Mouse (Mus musculus): Measurements from ENCODE around the gene Cd44. TPM values are rescaled to one million over a fixed set of nuclear protein-coding genes. Genes with fewer than 3 reads are reported as not detected.

Cd44 gene
- polyA plus RNA-seq, 1 experiment from 2014 or later: 25.9 TPM

DNA sequence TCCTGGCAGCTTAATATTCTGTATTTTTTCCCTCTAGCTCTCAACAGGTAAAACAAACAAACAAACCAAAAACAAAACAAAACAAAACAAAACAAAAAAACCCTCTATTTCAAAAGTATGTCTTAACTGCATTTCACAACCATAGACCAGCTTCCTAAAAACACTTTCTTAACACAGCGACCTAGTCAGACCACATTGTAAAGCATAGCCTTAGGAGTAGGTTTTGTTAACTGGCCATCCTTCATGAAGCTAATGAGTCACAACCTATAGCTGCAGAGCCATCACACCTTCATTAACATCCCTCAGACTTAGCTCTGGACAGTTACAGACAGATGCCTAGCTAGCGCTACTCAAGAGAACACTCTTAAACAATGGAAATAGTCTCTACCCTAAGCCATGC lies 37.9 kb downstream of the Cd44 start:
- no peak for DNase-seq (ENCODE audit: low spot score)
- no peak for ATAC-seq (replicated peaks; ENCODE audit: low FRiP score)
- Histone ChIP-seq H3K4me3 (ENCODE audit: low read depth, low read length) (no peak overlapping the region), H3K4me2 (no peak overlapping the region), H3K27me3 (replicated peaks; ENCODE audit: control insufficient read depth, insufficient read depth, low read length) (no peaks in the 10 kb centered on the region), H3K36me3 (ENCODE audit: control insufficient read depth, insufficient read depth, low read length) (no peaks in the 10 kb centered on the region; the same call in 1 of the 2 replicates), H3K27ac (ENCODE audit: low read depth, low read length) (no peak overlapping the region), H3K9ac (ENCODE audit: low read depth, low read length) (no peak overlapping the region), H3K4me1 (replicated peaks; ENCODE audit: control insufficient read depth, insufficient read depth, low read length) (peaks cover 24% of the 10 kb centered on the region), H3K9me3 (ENCODE audit: control insufficient read depth, low read length) (no peaks in the 10 kb centered on the region)
- 88% methylated on average over 2 of the region's 2 CpGs for WGBS

DNA sequence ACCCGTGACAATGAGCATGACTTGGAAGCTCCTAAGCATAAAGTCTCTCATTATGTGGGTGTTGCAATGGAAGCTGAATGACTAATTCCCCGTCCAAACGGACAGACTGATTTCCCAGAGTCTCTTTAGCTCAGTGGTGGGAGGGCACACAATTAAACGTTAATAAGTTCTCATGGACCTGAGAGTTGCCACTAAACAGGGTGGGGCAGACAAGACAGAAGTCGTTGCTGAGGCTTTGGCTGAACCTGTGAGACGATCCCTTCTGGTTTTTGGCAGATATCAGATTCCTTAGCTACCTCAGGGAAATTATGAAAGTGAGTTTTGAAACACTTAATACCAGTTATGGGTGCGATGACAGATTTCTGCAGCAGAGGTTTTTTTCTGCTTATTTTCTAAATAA lies 38.8 kb downstream of the Cd44 start:
- H3K27ac ChIP-seq (ENCODE audit: low read depth, low read length): no peak overlapping the region
- H3K36me3 ChIP-seq (ENCODE audit: control insufficient read depth, insufficient read depth, low read length): no peaks in the 10 kb centered on the region; the same call in 1 of the 2 replicates
- no peaks in the 10 kb centered on the region for H3K9me3 ChIP-seq (ENCODE audit: control insufficient read depth, low read length)
- 76% methylated on average over 7 of the region's 7 CpGs for WGBS
- peaks cover 21% of the 10 kb centered on the region for H3K4me1 ChIP-seq (replicated peaks; ENCODE audit: control insufficient read depth, insufficient read depth, low read length)
- ATAC-seq (replicated peaks; ENCODE audit: low FRiP score) (no peak), DNase-seq (ENCODE audit: low spot score) (no peak)
- no peak overlapping the region for H3K4me2 ChIP-seq
- H3K4me3 ChIP-seq (ENCODE audit: low read depth, low read length): no peak overlapping the region
- no peak overlapping the region for H3K9ac ChIP-seq (ENCODE audit: low read depth, low read length)
- H3K27me3 ChIP-seq (replicated peaks; ENCODE audit: control insufficient read depth, insufficient read depth, low read length): no peaks in the 10 kb centered on the region

DNA sequence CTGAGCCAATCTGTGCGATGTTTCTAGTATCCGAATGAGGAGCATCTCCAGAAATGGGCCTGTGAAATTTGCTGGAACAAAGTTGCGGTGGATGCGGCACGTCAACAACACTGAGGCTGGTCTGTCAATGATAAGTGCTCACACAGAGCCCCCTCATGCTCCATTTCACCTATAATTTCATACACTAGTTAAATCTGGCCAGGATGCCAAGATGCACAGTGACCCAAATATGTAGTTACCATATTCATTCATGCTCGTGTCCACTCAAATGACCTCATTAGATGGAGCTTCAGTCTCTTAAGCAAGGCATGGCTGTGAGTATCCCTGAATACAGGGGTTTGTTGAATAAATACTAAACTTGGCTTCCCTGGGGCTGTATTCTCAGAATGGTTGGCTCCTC lies 43.2 kb downstream of the Cd44 start:
- 91% methylated on average over 6 of the region's 6 CpGs for WGBS
- H3K4me2 ChIP-seq: no peak overlapping the region
- no peaks in the 10 kb centered on the region for H3K9me3 ChIP-seq (ENCODE audit: control insufficient read depth, low read length)
- H3K9ac ChIP-seq (ENCODE audit: low read depth, low read length): no peak overlapping the region
- H3K27me3 ChIP-seq (replicated peaks; ENCODE audit: control insufficient read depth, insufficient read depth, low read length): no peaks in the 10 kb centered on the region
- ATAC-seq (replicated peaks; ENCODE audit: low FRiP score) (no peak), DNase-seq (ENCODE audit: low spot score) (no peak)
- H3K4me1 ChIP-seq (replicated peaks; ENCODE audit: control insufficient read depth, insufficient read depth, low read length): no peaks in the 10 kb centered on the region
- H3K4me3 ChIP-seq (ENCODE audit: low read depth, low read length): no peak overlapping the region
- H3K27ac ChIP-seq (ENCODE audit: low read depth, low read length): no peak overlapping the region
- H3K36me3 ChIP-seq (ENCODE audit: control insufficient read depth, insufficient read depth, low read length): no peaks in the 10 kb centered on the region

DNA sequence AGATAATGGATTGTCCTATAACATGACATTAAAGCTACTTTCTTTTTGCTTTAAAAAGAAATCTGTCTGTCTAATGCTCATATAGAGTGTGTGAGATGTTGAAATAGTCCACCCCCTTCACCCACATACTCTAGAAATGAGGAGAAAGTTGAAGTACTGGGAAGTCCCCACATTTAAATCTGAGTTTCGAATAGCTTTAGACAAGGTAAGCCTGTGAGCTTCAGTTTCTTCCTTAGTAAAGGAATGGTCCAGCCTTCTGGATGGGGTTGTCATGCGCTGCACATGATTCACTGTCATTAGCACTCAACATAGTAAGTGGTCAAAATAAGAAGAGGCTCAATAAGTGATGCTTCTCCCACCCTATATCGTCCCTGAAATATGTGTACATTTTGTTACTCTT lies 48.2 kb downstream of the Cd44 start:
- Histone ChIP-seq H3K36me3 (ENCODE audit: control insufficient read depth, insufficient read depth, low read length) (no peaks in the 10 kb centered on the region; the same call in 1 of the 2 replicates), H3K4me2 (no peak overlapping the region), H3K4me1 (replicated peaks; ENCODE audit: control insufficient read depth, insufficient read depth, low read length) (0 out of 2 replicates have a peak, but pooled peaks cover 2% of the 10 kb centered on the region), H3K27me3 (replicated peaks; ENCODE audit: control insufficient read depth, insufficient read depth, low read length) (no peaks in the 10 kb centered on the region), H3K27ac (ENCODE audit: low read depth, low read length) (no peak overlapping the region), H3K4me3 (ENCODE audit: low read depth, low read length) (no peak overlapping the region), H3K9me3 (ENCODE audit: control insufficient read depth, low read length) (no peaks in the 10 kb centered on the region), H3K9ac (ENCODE audit: low read depth, low read length) (no peak overlapping the region)
- DNase-seq (ENCODE audit: low spot score) (no peak), ATAC-seq (replicated peaks; ENCODE audit: low FRiP score) (no peak)
- 93% methylated on average over 3 of the region's 3 CpGs for WGBS

DNA sequence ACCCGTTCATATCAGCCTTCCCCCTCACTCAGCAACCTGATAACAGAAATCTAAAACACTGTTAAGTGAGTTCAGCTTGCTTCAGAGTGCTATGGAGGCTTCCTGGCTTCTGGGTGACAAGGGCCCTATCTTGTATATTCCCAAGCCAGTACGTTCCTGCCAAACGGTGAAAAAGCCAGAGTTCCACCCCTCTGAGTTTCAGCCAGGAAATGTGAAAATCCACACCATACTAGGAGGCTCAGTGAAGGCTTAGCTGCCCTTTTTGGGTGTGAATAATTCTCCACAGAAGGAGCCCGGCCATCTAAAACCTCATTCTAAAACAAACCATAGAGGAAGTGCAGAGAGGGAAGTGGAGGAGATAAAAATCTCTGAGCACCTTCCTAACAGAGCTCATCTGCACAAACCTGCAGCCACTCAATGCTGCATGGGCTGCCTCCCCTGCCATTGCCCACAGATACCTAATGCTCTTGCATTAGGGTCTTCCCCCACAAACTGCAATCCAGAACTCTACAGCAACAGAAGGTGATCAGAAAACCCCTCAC lies 49.5 kb downstream of the Cd44 start:
- WGBS: 42% methylated on average over 4 of the region's 4 CpGs
- H3K9me3 ChIP-seq (ENCODE audit: control insufficient read depth, low read length): no peaks in the 10 kb centered on the region
- H3K27me3 ChIP-seq (replicated peaks; ENCODE audit: control insufficient read depth, insufficient read depth, low read length): no peaks in the 10 kb centered on the region
- no peak for DNase-seq (ENCODE audit: low spot score)
- no peak overlapping the region for H3K4me2 ChIP-seq
- H3K27ac ChIP-seq (ENCODE audit: low read depth, low read length): no peak overlapping the region
- H3K4me3 ChIP-seq (ENCODE audit: low read depth, low read length): no peak overlapping the region
- 0 out of 2 replicates have a peak, but pooled peaks cover 2% of the 10 kb centered on the region for H3K4me1 ChIP-seq (replicated peaks; ENCODE audit: control insufficient read depth, insufficient read depth, low read length)
- H3K36me3 ChIP-seq (ENCODE audit: control insufficient read depth, insufficient read depth, low read length): no peaks in the 10 kb centered on the region; the same call in 1 of the 2 replicates
- no peak for ATAC-seq (replicated peaks; ENCODE audit: low FRiP score)
- H3K9ac ChIP-seq (ENCODE audit: low read depth, low read length): no peak overlapping the region

DNA sequence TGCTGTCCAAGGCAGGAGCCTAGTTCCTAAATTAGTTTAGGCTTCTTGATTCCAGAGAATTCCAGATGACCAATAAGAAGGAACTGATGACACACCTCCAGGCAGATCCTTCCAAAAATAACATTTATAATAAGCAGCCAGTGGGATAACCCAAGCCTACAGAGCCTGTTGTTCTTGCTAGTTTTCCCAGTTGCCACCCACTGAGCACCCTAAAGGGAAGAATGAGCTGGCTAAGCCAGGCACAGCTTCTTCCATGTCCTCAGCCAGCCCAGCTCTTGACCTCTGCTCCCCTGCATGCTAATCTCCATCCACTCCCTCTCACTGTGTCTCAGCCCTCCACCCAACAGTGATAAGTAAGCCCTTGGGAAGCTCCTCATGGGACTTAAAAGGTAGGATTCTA lies 51.4 kb downstream of the Cd44 start:
- Histone ChIP-seq H3K9me3 (ENCODE audit: control insufficient read depth, low read length) (no peaks in the 10 kb centered on the region), H3K4me3 (ENCODE audit: low read depth, low read length) (no peak overlapping the region), H3K36me3 (ENCODE audit: control insufficient read depth, insufficient read depth, low read length) (no peaks in the 10 kb centered on the region; the same call in 1 of the 2 replicates), H3K27ac (ENCODE audit: low read depth, low read length) (no peak overlapping the region), H3K27me3 (replicated peaks; ENCODE audit: control insufficient read depth, insufficient read depth, low read length) (no peaks in the 10 kb centered on the region), H3K4me2 (no peak overlapping the region), H3K4me1 (replicated peaks; ENCODE audit: control insufficient read depth, insufficient read depth, low read length) (0 out of 2 replicates have a peak, but pooled peaks cover 2% of the 10 kb centered on the region), H3K9ac (ENCODE audit: low read depth, low read length) (no peak overlapping the region)
- ATAC-seq (replicated peaks; ENCODE audit: low FRiP score): no peak
- DNase-seq (ENCODE audit: low spot score): no peak

DNA sequence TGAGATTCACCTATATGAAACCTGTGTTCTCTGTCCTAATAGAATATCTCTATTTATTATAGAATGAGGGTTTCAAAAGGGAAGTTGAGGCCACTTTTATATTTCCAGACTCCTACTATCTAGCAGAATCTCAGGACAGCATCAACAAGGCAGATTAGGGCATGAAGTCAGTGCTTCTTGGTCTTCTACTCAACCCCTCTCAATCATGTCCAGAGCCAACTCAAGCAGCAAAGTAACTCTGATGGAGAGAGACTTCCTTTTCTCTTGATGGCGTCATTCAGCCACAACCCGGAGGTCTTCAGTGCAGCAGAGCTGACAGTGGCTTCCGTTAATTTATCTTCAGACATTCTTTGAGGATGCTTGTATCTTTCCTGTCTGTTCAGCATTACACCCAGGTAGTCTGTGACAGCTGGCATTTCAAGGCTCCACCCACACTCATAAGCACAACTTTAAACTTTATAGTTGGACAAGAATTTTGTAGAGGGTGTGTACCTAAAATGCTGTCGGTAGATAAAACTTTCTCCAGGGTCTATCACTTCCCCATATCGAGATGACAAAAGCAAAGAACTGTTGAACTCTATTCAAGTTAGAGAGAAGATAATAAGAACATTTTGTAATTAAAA lies 52.5 kb downstream of the Cd44 start:
- Histone ChIP-seq H3K4me3 (ENCODE audit: low read depth, low read length) (no peak overlapping the region), H3K36me3 (ENCODE audit: control insufficient read depth, insufficient read depth, low read length) (no peaks in the 10 kb centered on the region; the same call in 1 of the 2 replicates), H3K9ac (ENCODE audit: low read depth, low read length) (no peak overlapping the region), H3K4me1 (replicated peaks; ENCODE audit: control insufficient read depth, insufficient read depth, low read length) (0 out of 2 replicates have a peak, but pooled peaks cover 2% of the 10 kb centered on the region), H3K27ac (ENCODE audit: low read depth, low read length) (no peak overlapping the region), H3K4me2 (no peak overlapping the region), H3K9me3 (ENCODE audit: control insufficient read depth, low read length) (no peaks in the 10 kb centered on the region), H3K27me3 (replicated peaks; ENCODE audit: control insufficient read depth, insufficient read depth, low read length) (no peaks in the 10 kb centered on the region)
- ATAC-seq (replicated peaks; ENCODE audit: low FRiP score) (no peak), DNase-seq (ENCODE audit: low spot score) (no peak)
- 59% methylated on average over 5 of the region's 5 CpGs for WGBS

DNA sequence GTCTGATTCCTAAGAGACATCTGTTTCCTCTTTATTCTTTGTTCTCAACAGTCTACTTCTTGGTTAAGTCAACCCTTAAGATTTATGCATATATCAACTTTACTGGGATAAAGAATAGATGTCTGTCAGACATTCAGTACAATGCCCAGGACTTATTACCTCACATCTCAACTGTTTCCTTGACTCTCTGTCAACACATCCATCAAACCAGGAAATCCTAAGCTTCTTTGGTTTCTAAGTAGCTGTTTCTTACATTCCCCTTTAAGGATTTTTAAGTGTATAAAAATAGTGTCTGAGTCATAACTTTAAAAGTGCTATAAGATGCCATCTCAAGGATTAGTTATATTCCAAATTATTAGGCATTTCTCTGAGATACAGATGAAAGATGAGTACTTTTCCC lies 60.2 kb downstream of the Cd44 start:
- Histone ChIP-seq H3K4me2 (no peak overlapping the region), H3K27me3 (replicated peaks; ENCODE audit: control insufficient read depth, insufficient read depth, low read length) (no peaks in the 10 kb centered on the region), H3K9me3 (ENCODE audit: control insufficient read depth, low read length) (no peaks in the 10 kb centered on the region), H3K4me1 (replicated peaks; ENCODE audit: control insufficient read depth, insufficient read depth, low read length) (no peaks in the 10 kb centered on the region), H3K27ac (ENCODE audit: low read depth, low read length) (no peak overlapping the region), H3K36me3 (ENCODE audit: control insufficient read depth, insufficient read depth, low read length) (no peaks in the 10 kb centered on the region; the same call in 1 of the 2 replicates), H3K9ac (ENCODE audit: low read depth, low read length) (no peak overlapping the region), H3K4me3 (ENCODE audit: low read depth, low read length) (no peak overlapping the region)
- ATAC-seq (replicated peaks; ENCODE audit: low FRiP score) (no peak), DNase-seq (ENCODE audit: low spot score) (no peak)

DNA sequence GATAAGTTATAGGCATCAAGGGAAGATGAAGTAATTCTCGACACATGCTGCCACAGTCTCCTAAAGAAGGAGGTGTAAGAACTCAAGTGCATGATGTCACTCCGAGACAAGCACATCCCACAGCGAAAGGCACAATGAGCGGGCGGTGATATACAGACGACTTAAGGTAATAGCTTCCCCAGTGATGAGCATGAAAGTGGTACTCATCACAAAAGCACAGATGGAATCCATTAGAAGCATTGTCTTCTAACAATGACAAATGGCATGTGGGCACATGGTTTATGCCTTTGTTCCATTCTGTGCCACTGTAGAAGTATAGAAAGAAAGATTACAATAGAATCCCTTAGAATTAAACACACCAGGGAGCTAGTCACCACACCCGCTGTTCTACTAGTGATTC lies 63.3 kb downstream of the Cd44 start:
- H3K27me3 ChIP-seq (replicated peaks; ENCODE audit: control insufficient read depth, insufficient read depth, low read length): no peaks in the 10 kb centered on the region
- no peak overlapping the region for H3K4me2 ChIP-seq
- WGBS: 91% methylated on average over 7 of the region's 7 CpGs
- H3K4me3 ChIP-seq (ENCODE audit: low read depth, low read length): no peak overlapping the region
- no peak overlapping the region for H3K9ac ChIP-seq (ENCODE audit: low read depth, low read length)
- H3K27ac ChIP-seq (ENCODE audit: low read depth, low read length): no peak overlapping the region
- no peaks in the 10 kb centered on the region; the same call in 1 of the 2 replicates for H3K36me3 ChIP-seq (ENCODE audit: control insufficient read depth, insufficient read depth, low read length)
- no peaks in the 10 kb centered on the region for H3K4me1 ChIP-seq (replicated peaks; ENCODE audit: control insufficient read depth, insufficient read depth, low read length)
- DNase-seq (ENCODE audit: low spot score): no peak
- H3K9me3 ChIP-seq (ENCODE audit: control insufficient read depth, low read length): no peaks in the 10 kb centered on the region
- no peak for ATAC-seq (replicated peaks; ENCODE audit: low FRiP score)

All from liver, embryonic 11.5 days (tissue).